ENCODE assay signal across 8 mouse cellular contexts in genomic region chr15:25984734-25985492, GRCm38 (mm10). TPM values are rescaled to one million over a fixed set of nuclear protein-coding genes. Genes with fewer than 3 reads are reported as not detected.
A peak's percentile ranks its signal among the peaks of the same experiment; 100 is the strongest.
DNase-seq lines count a peak whose midpoint lies in the region; ATAC-seq and TF ChIP-seq lines count a peak whose summit lies in the region.

No protein-coding gene starts in this region.

- peak overlapping the region; percentile 93 for H3K9ac ChIP-seq in hindbrain, embryonic 13.5 days

- ATAC-seq in hindbrain, embryonic 13.5 days (ENCODE audit: low FRiP score), result no peak

- peak overlapping the region; percentile 98 for H3K4me2 ChIP-seq in hindbrain, embryonic 13.5 days

- H3K4me3 ChIP-seq in gastrocnemius, adult 2 months, result peak overlapping the region; percentile 100
- H3K4me3 ChIP-seq in hindbrain, embryonic 13.5 days, result peak overlapping the region; percentile 99

- no peaks in the 10 kb centered on the region for H3K9me3 ChIP-seq in hindbrain, embryonic 13.5 days

- WGBS in hindbrain, embryonic 13.5 days, result under 1% methylated on average over 66 of the region's 71 CpGs

- intact Hi-C loops in gastrocnemius, adult 2 months (cut with DNase I), result loop anchor here (10.0 kb wide), 1 partner anchor 360 kb away; the partner anchor contains the start of gene Myo10

- H3K36me3 ChIP-seq in hindbrain, embryonic 13.5 days, result peaks cover 23% of the 10 kb centered on the region

- H3K27ac ChIP-seq in gastrocnemius, adult 2 months, result peak overlapping the region; percentile 96
- H3K27ac ChIP-seq in hindbrain, embryonic 13.5 days, result peak overlapping the region; percentile 91

- peaks cover 31% of the 10 kb centered on the region for H3K4me1 ChIP-seq in hindbrain, embryonic 13.5 days (replicated peaks)

- no peaks in the 10 kb centered on the region for H3K27me3 ChIP-seq in hindbrain, embryonic 13.5 days

- no peak for TF ChIP-seq CTCF in gastrocnemius, adult 2 months (IDR thresholded peaks at IDR 0.05)

- no peak for DNase-seq in gastrocnemius, adult 2 months
- DNase-seq in gastrocnemius, adult 18-20 months (ENCODE audit: low spot score), result no peak
- peak; percentile 23 to 24 for DNase-seq in thymus, adult 18-20 months
- DNase-seq in thymus, postnatal 25 days, result no peak
- peak; percentile 20 for DNase-seq in lung, postnatal 36 days
- DNase-seq in testis, postnatal 10 days (ENCODE audit: low spot score), result peak; percentile 47
- no peak for DNase-seq in right cerebral cortex, adult 18-20 months

RNA-seq across cellular contexts. Expression of gene Zfp622, which starts 0.7 kb away (rescaled TPM):
- 10 to 100 TPM; 22.6 to 25.5 TPM for total RNA-seq in gastrocnemius, adult 2 months (2021)
- total RNA-seq in gastrocnemius, adult 18-20 months (2021), result 10 to 100 TPM; 24.0 to 24.5 TPM
- 34.5 and 35.9 TPM in 2 replicates for polyA plus RNA-seq in hindbrain, embryonic 13.5 days (2015; fragmentation: Nextera tagmentation; extraction: Ambion mirVana)

Comparison
In these comparisons a context has a peak if more than half of its experiments do, and no peak if none do; other contexts are left out.
1. DNase-seq: peak in thymus, adult 18-20 months (2 of 2), lung, postnatal 36 days (single experiment) and testis, postnatal 10 days (single experiment); none in gastrocnemius, adult 2 months (single experiment), gastrocnemius, adult 18-20 months (single experiment), thymus, postnatal 25 days (single experiment) and right cerebral cortex, adult 18-20 months (single experiment).